Mouse (Mus musculus): ENCODE measurements around the gene Clcnkb. TPM values are rescaled to one million over a fixed set of nuclear protein-coding genes. Genes with fewer than 3 reads are reported as not detected.

The Clcnkb gene
- total and polyA plus RNA-seq, 3 experiments: 0.08 to 0.51 (median 0.24) TPM

DNA sequence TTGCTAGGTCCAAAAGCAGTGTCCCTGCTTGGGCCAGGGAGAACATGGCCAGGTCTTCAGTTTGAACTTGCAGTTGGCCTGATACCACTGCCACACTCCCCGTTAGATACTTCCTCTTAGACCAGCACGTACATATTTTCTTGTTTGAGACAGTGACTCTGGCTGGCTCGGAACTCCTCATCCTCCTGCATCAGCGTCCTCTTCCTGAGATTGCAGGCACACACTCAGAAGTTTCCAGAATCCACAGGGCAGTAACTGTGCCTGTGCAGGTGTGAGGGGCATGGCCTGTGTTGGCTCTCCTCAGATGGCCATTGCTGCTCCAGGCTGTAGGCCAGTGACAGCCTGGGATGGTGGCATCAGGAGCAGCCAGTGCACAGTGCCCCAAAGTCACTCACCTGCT is 44.7 kb upstream of the Clcnkb start:
- dilution Hi-C loops (cut with MboI; ENCODE audit: extremely low pct_ligation_motif_present, extremely low pct_unique_long_range_greater_than_20kb, low sequenced_read_pairs): no loop called here
- no peak overlapping the region for H3K9ac ChIP-seq (ENCODE audit: insufficient read depth, low read depth)

GRCm38 (mm10) chr4:141459766-141460165 is 44.0 kb upstream of the Clcnkb start:
- TF ChIP-seq HCFC1 (IDR thresholded peaks at IDR 0.05; ENCODE audit: low read depth, low read length) (no peak), USF1 (IDR thresholded peaks at IDR 0.05; ENCODE audit: low read depth, low read length) (no peak), MAZ (IDR thresholded peaks at IDR 0.05; ENCODE audit: low read depth, low read length) (no peak), ZNF384 (IDR thresholded peaks at IDR 0.05; ENCODE audit: low read depth, low read length) (no peak), TCF12 (IDR thresholded peaks at IDR 0.05; ENCODE audit: low read depth, low read length) (no peak), BHLHE40 (IDR thresholded peaks at IDR 0.05; ENCODE audit: low read depth, low read length) (no peak), USF2 (conservative IDR thresholded peaks at IDR 0.05; ENCODE audit: low read depth, low read length) (no peak), MYC (IDR thresholded peaks at IDR 0.05; ENCODE audit: low read depth, low read length) (no peak), POLR2AphosphoS2 (IDR thresholded peaks at IDR 0.05; ENCODE audit: low read depth, low read length) (no peak), ETS1 (conservative IDR thresholded peaks at IDR 0.05; ENCODE audit: low read depth, low read length) (no peak), CHD1 (IDR thresholded peaks at IDR 0.05; ENCODE audit: low read depth, low read length) (no peak), ZKSCAN1 (IDR thresholded peaks at IDR 0.05; ENCODE audit: borderline replicate concordance, low read depth, low read length) (no peak), ELF1 (IDR thresholded peaks at IDR 0.05; ENCODE audit: low read depth, low read length) (no peak), ZC3H11A (IDR thresholded peaks at IDR 0.05; ENCODE audit: low read depth, low read length) (no peak), MEF2A (IDR thresholded peaks at IDR 0.05; ENCODE audit: borderline replicate concordance, low read depth, low read length) (no peak)

More for the DNA sequence above, 44.7 kb upstream of the Clcnkb start:
- TF ChIP-seq ZKSCAN1 (IDR thresholded peaks at IDR 0.05; ENCODE audit: borderline replicate concordance, low read depth, low read length): no peak
- TF ChIP-seq ELF1 (IDR thresholded peaks at IDR 0.05; ENCODE audit: low read depth, low read length): no peak
- TF ChIP-seq TCF12 (IDR thresholded peaks at IDR 0.05; ENCODE audit: low read depth, low read length): no peak
- TF ChIP-seq PAX5 (IDR thresholded peaks at IDR 0.05; ENCODE audit: low read length): no peak
- no peak for TF ChIP-seq CHD2 (IDR thresholded peaks at IDR 0.05; ENCODE audit: low read length)
- TF ChIP-seq MAZ (IDR thresholded peaks at IDR 0.05; ENCODE audit: low read depth, low read length): no peak
- no peak for TF ChIP-seq CTCF (conservative IDR thresholded peaks at IDR 0.05 in 1 of 2, IDR thresholded peaks at IDR 0.05 in 1 of 2; ENCODE audit: low read depth in 2 of 2, low read length in 2 of 2)
- TF ChIP-seq KAT2A (IDR thresholded peaks at IDR 0.05; ENCODE audit: insufficient replicate concordance, low read length): no peak
- TF ChIP-seq RCOR1 (conservative IDR thresholded peaks at IDR 0.05; ENCODE audit: low read depth, low read length): no peak
- no peak for TF ChIP-seq BHLHE40 (IDR thresholded peaks at IDR 0.05; ENCODE audit: low read depth, low read length)
- TF ChIP-seq TBP (conservative IDR thresholded peaks at IDR 0.05; ENCODE audit: low read depth, low read length): no peak
- no peak for TF ChIP-seq MEF2A (IDR thresholded peaks at IDR 0.05; ENCODE audit: borderline replicate concordance, low read depth, low read length)
- TF ChIP-seq ZC3H11A (IDR thresholded peaks at IDR 0.05; ENCODE audit: low read depth, low read length): no peak
- TF ChIP-seq HCFC1 (IDR thresholded peaks at IDR 0.05; ENCODE audit: low read depth, low read length): no peak
- TF ChIP-seq MAX (IDR thresholded peaks at IDR 0.05; ENCODE audit: low read length): no peak
- TF ChIP-seq ETS1 (conservative IDR thresholded peaks at IDR 0.05; ENCODE audit: low read depth, low read length): no peak
- no peak for TF ChIP-seq E2F4 (IDR thresholded peaks at IDR 0.05; ENCODE audit: insufficient replicate concordance, low read depth, low read length)
- no peak for TF ChIP-seq JUND (conservative IDR thresholded peaks at IDR 0.05; ENCODE audit: low read depth, low read length)
- peaks cover 2% of the 10 kb centered on the region; the same call in 1 of the 2 replicates for H3K79me2 ChIP-seq (replicated peaks; ENCODE audit: control insufficient read depth, extremely low read depth, insufficient read depth, poor library complexity, severe bottlenecking)
- no peaks in the 10 kb centered on the region for H3K9me3 ChIP-seq (replicated peaks; ENCODE audit: low read length)
- no peak overlapping the region for H3K27ac ChIP-seq (ENCODE audit: insufficient read depth, low read depth)
- no peaks in the 10 kb centered on the region for H3K27me3 ChIP-seq (replicated peaks)
- H3K36me3 ChIP-seq (replicated peaks in 1 of 2; ENCODE audit: control insufficient read depth in 1 of 2, insufficient read depth in 1 of 2, low read length in 1 of 2): peaks cover 54 to 92% of the 10 kb centered on the region in 2 experiments
- DNase-seq (ENCODE audit: extremely low read depth): no peak
- H3K4me1 ChIP-seq (ENCODE audit: control insufficient read depth in 1 of 2, insufficient read depth in 2 of 2): peaks cover 2 to 8% of the 10 kb centered on the region in 2 experiments; a peak in 1 of 4 replicates
- no peak overlapping the region for H3K4me2 ChIP-seq (ENCODE audit: insufficient read depth, low read depth, poor library complexity, severe bottlenecking)
- in situ Hi-C loops (cut with MboI; ENCODE audit: low pct_ligation_motif_present, low pct_unique_long_range_greater_than_20kb, low sequenced_read_pairs): no loop called here
- no peak overlapping the region for H3K4me3 ChIP-seq (replicated peaks in 1 of 3; ENCODE audit: low read depth in 2 of 3, low read length in 2 of 3, poor library complexity in 1 of 3)

More at GRCm38 (mm10) chr4:141459766-141460165, 44.0 kb upstream of the Clcnkb start:
- Histone ChIP-seq H3K27me3 (replicated peaks) (no peaks in the 10 kb centered on the region), H3K4me2 (ENCODE audit: insufficient read depth, low read depth, poor library complexity, severe bottlenecking) (no peak overlapping the region), H3K4me3 (replicated peaks in 1 of 3; ENCODE audit: low read depth in 2 of 3, low read length in 2 of 3, poor library complexity in 1 of 3) (no peak overlapping the region), H3K9ac (ENCODE audit: insufficient read depth, low read depth) (no peak overlapping the region), H3K79me2 (replicated peaks; ENCODE audit: control insufficient read depth, extremely low read depth, insufficient read depth, poor library complexity, severe bottlenecking) (peaks cover 3% of the 10 kb centered on the region; the same call in 1 of the 2 replicates), H3K36me3 (replicated peaks in 1 of 2; ENCODE audit: control insufficient read depth in 1 of 2, insufficient read depth in 1 of 2, low read length in 1 of 2) (peaks cover 47 to 90% of the 10 kb centered on the region in 2 experiments), H3K9me3 (replicated peaks; ENCODE audit: low read length) (no peaks in the 10 kb centered on the region), H3K27ac (ENCODE audit: insufficient read depth, low read depth) (no peak overlapping the region), H3K4me1 (ENCODE audit: control insufficient read depth in 1 of 2, insufficient read depth in 2 of 2) (peaks cover 2 to 15% of the 10 kb centered on the region in 2 experiments; a peak in 2 of 4 replicates)
- in situ Hi-C loops (cut with MboI; ENCODE audit: low pct_ligation_motif_present, low pct_unique_long_range_greater_than_20kb, low sequenced_read_pairs) (no loop called here), dilution Hi-C loops (cut with MboI; ENCODE audit: extremely low pct_ligation_motif_present, extremely low pct_unique_long_range_greater_than_20kb, low sequenced_read_pairs) (no loop called here)
- DNase-seq (ENCODE audit: extremely low read depth): no peak

Measured in CH12.LX (cell line).